Mouse (Mus musculus) heart, embryonic 16.5 days (tissue): Measurements from ENCODE around the gene Gm18596. TPM values are rescaled to one million over a fixed set of nuclear protein-coding genes. Genes with fewer than 3 reads are reported as not detected.

Experiments used
- polyA plus RNA-seq: library from polyadenylated mRNA; unstranded; fragments of >200 nt; fragmentation: Nextera tagmentation; extraction: Ambion mirVana; gene quantifications from 2 replicates; pipeline ENCODE4 v1.2.1, GENCODE M21; 2015

Gene Gm18596
- polyA plus RNA-seq, 1 experiment from 2014 or later, result not detected

Other genes with a start within 250 kb of the Gm18596 start
- 23.2 and 24.5 TPM in 2 replicates for gene Fam207a, start 226.9 kb downstream of the Gm18596 start, polyA plus RNA-seq
- gene Itgb2, start 212.4 kb downstream of the Gm18596 start, polyA plus RNA-seq, result 4.7 and 8.7 TPM in 2 replicates
- 127 and 132 TPM in 2 replicates for gene Pttg1ip, start 160.9 kb downstream of the Gm18596 start, polyA plus RNA-seq
- 157 and 170 TPM in 2 replicates for gene Sumo3, start 136.5 kb downstream of the Gm18596 start, polyA plus RNA-seq
- gene Gm49325, start 136.4 kb downstream of the Gm18596 start, polyA plus RNA-seq, result 4.6 TPM in 1 of 2 replicates, not detected in the other
- 85.4 and 91.0 TPM in 2 replicates for gene Ube2g2, start 120.4 kb downstream of the Gm18596 start, polyA plus RNA-seq
- 0.10 and 0.28 TPM in 2 replicates for gene Tspear, start 56.1 kb downstream of the Gm18596 start, polyA plus RNA-seq
- not detected in 2 replicates for gene Gm19402, start 51.9 kb downstream of the Gm18596 start, polyA plus RNA-seq
- gene Gm9508, start 45.4 kb downstream of the Gm18596 start, polyA plus RNA-seq, result not detected in 2 replicates
- gene Gm10272, start 36.0 kb downstream of the Gm18596 start, polyA plus RNA-seq, result not detected in 2 replicates
- not detected in 2 replicates for gene Gm10024, start 31.2 kb downstream of the Gm18596 start, polyA plus RNA-seq
- not detected in 2 replicates for gene Gm10142, start 26.8 kb downstream of the Gm18596 start, polyA plus RNA-seq
- not detected in 2 replicates for gene Krtap12-1, start 22.0 kb downstream of the Gm18596 start, polyA plus RNA-seq
- not detected in 2 replicates for gene Gm10100, start 16.2 kb downstream of the Gm18596 start, polyA plus RNA-seq
- gene Gm9736, start 8.7 kb upstream of the Gm18596 start, polyA plus RNA-seq, result not detected in 2 replicates
- gene Gm3233, start 17.0 kb upstream of the Gm18596 start, polyA plus RNA-seq, result not detected in 2 replicates
- gene Gm3238, start 28.7 kb upstream of the Gm18596 start, polyA plus RNA-seq, result not detected in 2 replicates
- not detected in 2 replicates for gene Gm7138, start 34.3 kb upstream of the Gm18596 start, polyA plus RNA-seq
- not detected in 2 replicates for gene Gm3250, start 39.9 kb upstream of the Gm18596 start, polyA plus RNA-seq
- gene Gm7137, start 45.6 kb upstream of the Gm18596 start, polyA plus RNA-seq, result not detected in 2 replicates
- gene Gm9639, start 52.4 kb upstream of the Gm18596 start, polyA plus RNA-seq, result not detected in 2 replicates
- not detected in 2 replicates for gene Gm19668, start 56.5 kb upstream of the Gm18596 start, polyA plus RNA-seq
- gene Gm9507, start 69.2 kb upstream of the Gm18596 start, polyA plus RNA-seq, result not detected in 2 replicates
- not detected in 2 replicates for gene Gm2696, start 72.0 kb upstream of the Gm18596 start, polyA plus RNA-seq
- gene Krtap10-4, start 84.5 kb upstream of the Gm18596 start, polyA plus RNA-seq, result not detected in 2 replicates
- not detected in 2 replicates for gene Krtap10-10, start 93.3 kb upstream of the Gm18596 start, polyA plus RNA-seq
- not detected in 2 replicates for gene Gm36176, start 104.2 kb upstream of the Gm18596 start, polyA plus RNA-seq
- not detected in 2 replicates for gene Gm10318, start 110.2 kb upstream of the Gm18596 start, polyA plus RNA-seq
- gene Gm3285, start 119.3 kb upstream of the Gm18596 start, polyA plus RNA-seq, result not detected in 2 replicates
- gene Lrrc3, start 159.9 kb upstream of the Gm18596 start, polyA plus RNA-seq, result 1.2 and 1.4 TPM in 2 replicates
- gene Trpm2, start 227.9 kb upstream of the Gm18596 start, polyA plus RNA-seq, result 2.6 and 3.4 TPM in 2 replicates
- 19.4 and 20.9 TPM in 2 replicates for gene 1810043G02Rik, start 235.9 kb upstream of the Gm18596 start, polyA plus RNA-seq